Mouse (Mus musculus) 3T3-L1 (cell line): ENCODE measurements around the gene Gtpbp8.

Source experiments
- DNase-seq: peaks from one replicate; pipeline ENCODE4 v3.0.0-alpha.2; 2015; ENCODE audit warnings: low read depth, low spot score

Gtpbp8 gene

GRCm38 (mm10) chr16:44690501-44690900 lies 55.7 kb downstream of the Gtpbp8 start:
- DNase-seq, result no peak

GRCm38 (mm10) chr16:44688507-44688906 lies 57.7 kb downstream of the Gtpbp8 start:
- peak; percentile 43 for DNase-seq

GRCm38 (mm10) chr16:44687719-44688420 lies 58.3 kb downstream of the Gtpbp8 start:
- no peak for DNase-seq

- no peak for DNase-seq
Observed at GRCm38 (mm10) chr16:44686991-44687718, 59.0 kb downstream of the Gtpbp8 start.
